Mouse (Mus musculus): ENCODE measurements around the gene Cwc15. TPM values are rescaled to one million over a fixed set of nuclear protein-coding genes. Genes with fewer than 3 reads are reported as not detected.
A peak's percentile ranks its signal among the peaks of the same experiment; 100 is the strongest.

Cwc15 gene
- polyA plus RNA-seq, 1 experiment from 2014 or later: 176 TPM

GRCm38 (mm10) chr9:14559430-14559829 is 59.0 kb downstream of the Cwc15 start:
- no peaks in the 10 kb centered on the region for H3K9me3 ChIP-seq
- no peak overlapping the region for H3K9ac ChIP-seq
- ATAC-seq (ENCODE audit: insufficient number of reproducible peaks, insufficient read depth, low FRiP score, low TSS enrichment, low read depth): peak; percentile 29; the same call in 1 of the 2 replicates
- no peak overlapping the region for H3K4me2 ChIP-seq
- WGBS: 73% methylated on average over 10 of the region's 10 CpGs
- H3K27me3 ChIP-seq: no peaks in the 10 kb centered on the region
- no peak overlapping the region for H3K4me3 ChIP-seq
- H3K4me1 ChIP-seq: no peaks in the 10 kb centered on the region
- 0 out of 2 replicates have a peak overlapping the region, but pooled peaks have one; percentile 7 for H3K27ac ChIP-seq
- H3K36me3 ChIP-seq: peaks cover 95% of the 10 kb centered on the region

GRCm38 (mm10) chr9:14559996-14560395 is 59.6 kb downstream of the Cwc15 start:
- peaks cover 95% of the 10 kb centered on the region for H3K36me3 ChIP-seq
- 83% methylated on average over 9 of the region's 9 CpGs for WGBS
- no peaks in the 10 kb centered on the region for H3K27me3 ChIP-seq
- no peaks in the 10 kb centered on the region for H3K9me3 ChIP-seq
- no peak overlapping the region for H3K27ac ChIP-seq
- no peak overlapping the region for H3K4me2 ChIP-seq
- H3K4me1 ChIP-seq: no peaks in the 10 kb centered on the region
- no peak overlapping the region for H3K4me3 ChIP-seq
- H3K9ac ChIP-seq: no peak overlapping the region
- ATAC-seq (ENCODE audit: insufficient number of reproducible peaks, insufficient read depth, low FRiP score, low TSS enrichment, low read depth): 0 out of 2 replicates have a peak, but pooled peaks have one; percentile 24

Other genes starting within 250 kb of the Cwc15 start
- 27.5 and 28.3 TPM in 2 replicates for gene Sesn3, start 225.6 kb upstream of the Cwc15 start, polyA plus RNA-seq (2015; fragmentation: Nextera tagmentation; extraction: Ambion mirVana)
- gene Endod1, start 119.1 kb upstream of the Cwc15 start, polyA plus RNA-seq (2015; fragmentation: Nextera tagmentation; extraction: Ambion mirVana): 10.8 and 13.7 TPM in 2 replicates
- 0.41 and 0.56 TPM in 2 replicates for gene Kdm4d, start 135 bp upstream of the Cwc15 start, polyA plus RNA-seq (2015; fragmentation: Nextera tagmentation; extraction: Ambion mirVana)
- gene Amotl1, start 144.4 kb downstream of the Cwc15 start, polyA plus RNA-seq (2015; fragmentation: Nextera tagmentation; extraction: Ambion mirVana): 35.4 and 35.5 TPM in 2 replicates
- not detected in 2 replicates for gene Piwil4, start 240.1 kb downstream of the Cwc15 start, polyA plus RNA-seq (2015; fragmentation: Nextera tagmentation; extraction: Ambion mirVana)

Data from embryonic facial prominence, embryonic 13.5 days (tissue).